Mouse (Mus musculus): ENCODE measurements around the gene Gnmt. TPM values are rescaled to one million over a fixed set of nuclear protein-coding genes. Genes with fewer than 3 reads are reported as not detected.

Gnmt gene
- total RNA-seq, 2 experiments from 2014 or later = 0.44 to 0.52 TPM

GRCm38 (mm10) chr17:46745506-46745905 lies 16.5 kb upstream of the Gnmt start:
- no peak for DNase-seq (ENCODE audit: low spot score in 2 of 2)

- DNase-seq (ENCODE audit: low spot score in 2 of 2) = no peak
Observed at GRCm38 (mm10) chr17:46742986-46743385, 14.0 kb upstream of the Gnmt start.

- DNase-seq (ENCODE audit: low spot score in 2 of 2) = no peak
Observed at GRCm38 (mm10) chr17:46741305-46741704, 12.3 kb upstream of the Gnmt start.

- DNase-seq (ENCODE audit: low spot score in 2 of 2) = no peak
Observed at GRCm38 (mm10) chr17:46736160-46736559, 7.2 kb upstream of the Gnmt start.

GRCm38 (mm10) chr17:46735287-46735686 lies 6.3 kb upstream of the Gnmt start:
- DNase-seq (ENCODE audit: low spot score in 2 of 2) = no peak

- DNase-seq (ENCODE audit: low spot score in 2 of 2) = no peak
Observed at GRCm38 (mm10) chr17:46734055-46734454, 5.1 kb upstream of the Gnmt start.

GRCm38 (mm10) chr17:46728496-46728895 lies 472 bp downstream of the Gnmt start:
- no peak for DNase-seq (ENCODE audit: low spot score in 2 of 2)

- no peak for DNase-seq (ENCODE audit: low spot score in 2 of 2)
Observed at GRCm38 (mm10) chr17:46728021-46728420, 947 bp downstream of the Gnmt start.

- DNase-seq (ENCODE audit: low spot score in 2 of 2) = no peak
Observed at GRCm38 (mm10) chr17:46727271-46727670, 1.7 kb downstream of the Gnmt start.

GRCm38 (mm10) chr17:46725731-46726645 lies 3.0 kb downstream of the Gnmt start:
- DNase-seq (ENCODE audit: low spot score in 2 of 2) = no peak

GRCm38 (mm10) chr17:46725273-46725672 lies 3.7 kb downstream of the Gnmt start:
- DNase-seq (ENCODE audit: low spot score in 2 of 2) = no peak

- no peak for DNase-seq (ENCODE audit: low spot score in 2 of 2)
Observed at GRCm38 (mm10) chr17:46724477-46725084, 4.4 kb downstream of the Gnmt start.

GRCm38 (mm10) chr17:46721077-46721476 lies 7.9 kb downstream of the Gnmt start:
- DNase-seq (ENCODE audit: low spot score in 2 of 2) = no peak

- DNase-seq (ENCODE audit: low spot score in 2 of 2) = no peak
Observed at GRCm38 (mm10) chr17:46714756-46715481, 14.0 kb downstream of the Gnmt start.

- DNase-seq (ENCODE audit: low spot score in 2 of 2) = no peak
Observed at GRCm38 (mm10) chr17:46713849-46714248, 15.1 kb downstream of the Gnmt start.

GRCm38 (mm10) chr17:46712442-46712841 lies 16.5 kb downstream of the Gnmt start:
- no peak for DNase-seq (ENCODE audit: low spot score in 2 of 2)

- peak in 1 of 2 experiments; percentile 66 for DNase-seq (ENCODE audit: low spot score in 2 of 2)
Observed at GRCm38 (mm10) chr17:46711612-46712271, 17.2 kb downstream of the Gnmt start.

GRCm38 (mm10) chr17:46710959-46711597 lies 17.9 kb downstream of the Gnmt start, which contains the start of gene Pex6:
Gene Pex6, plus strand, starts transcription at chr17:46711463.
- peak; percentile 91 to 96 for DNase-seq (ENCODE audit: low spot score in 2 of 2)

GRCm38 (mm10) chr17:46706375-46707089 lies 22.4 kb downstream of the Gnmt start:
- no peak for DNase-seq (ENCODE audit: low spot score in 2 of 2)
